Mouse (Mus musculus) forelimb bud, embryonic 11.5 days (tissue): ENCODE data around the gene Myo18a.

Source experiments
- DNase-seq: peaks from one replicate; pipeline ENCODE4 v3.0.0-alpha.2; 2012; ENCODE audit warnings: low read depth, low spot score

Gene Myo18a

DNA sequence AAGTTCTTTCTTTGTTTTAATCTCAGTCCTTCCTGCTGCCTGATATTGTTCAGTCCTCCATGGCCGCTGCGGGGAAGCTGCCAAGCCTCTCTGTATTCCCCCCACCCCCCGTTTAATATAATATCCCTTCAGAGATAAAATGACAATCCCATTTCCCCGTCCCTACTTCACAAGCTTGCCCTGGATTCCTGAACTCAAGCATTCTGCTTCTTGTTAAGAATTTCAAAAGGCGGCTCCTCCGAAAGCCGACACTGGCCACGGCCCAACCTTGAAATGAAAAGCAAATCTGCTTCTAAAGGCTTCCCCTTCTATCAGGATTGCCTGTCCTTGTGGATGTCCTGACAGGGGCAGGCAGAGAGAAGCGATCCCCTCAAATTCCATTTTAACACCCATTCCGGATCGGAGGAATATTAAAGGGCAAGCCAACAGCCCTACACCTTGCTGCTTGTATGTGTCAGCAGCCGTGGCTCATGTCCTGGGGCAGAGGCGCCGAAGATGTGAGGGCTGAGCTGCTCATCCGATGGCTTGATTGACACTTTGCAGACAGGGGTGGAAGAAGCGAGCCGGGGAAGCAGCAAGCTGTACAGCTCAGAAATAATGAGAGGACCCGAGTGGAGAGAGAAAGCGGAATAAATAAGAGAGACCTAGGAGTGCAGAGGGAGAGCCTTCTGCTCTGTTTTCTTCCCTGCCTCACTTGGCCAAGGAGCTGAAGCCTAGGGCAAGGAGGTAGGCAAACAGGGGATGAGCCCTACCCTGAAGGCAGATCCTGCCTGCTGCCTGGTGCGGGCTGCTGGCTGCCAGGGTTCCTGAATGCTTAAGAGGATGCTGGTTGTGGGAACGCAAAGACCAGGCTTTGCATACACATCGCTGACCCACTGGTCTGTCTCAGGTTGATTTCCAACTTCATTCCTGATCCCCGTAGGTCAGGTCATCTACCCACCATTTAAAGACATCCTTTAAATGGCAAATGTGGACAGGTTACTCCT lies 134.1 kb downstream of the Myo18a start:
- no peak for DNase-seq

DNA sequence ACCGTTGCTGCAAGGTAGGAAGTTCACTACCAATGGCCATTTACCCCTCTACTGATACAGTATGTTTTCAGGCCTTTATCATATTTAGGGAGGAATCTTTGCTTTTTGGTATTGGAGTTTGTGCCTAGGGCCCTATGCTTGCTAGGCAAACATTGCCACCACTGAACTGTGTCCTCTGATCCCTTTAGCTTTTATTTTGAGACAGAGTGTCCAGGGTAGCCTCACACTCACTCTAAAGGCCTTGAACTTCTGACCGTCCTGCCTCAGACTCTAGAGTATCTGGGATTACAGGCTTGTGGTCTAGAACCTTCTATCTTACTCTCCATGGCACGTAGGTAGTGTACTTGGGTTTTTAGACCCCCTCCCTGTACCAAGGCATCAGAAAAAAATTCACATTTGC lies 137.1 kb downstream of the Myo18a start:
- no peak for DNase-seq

DNA sequence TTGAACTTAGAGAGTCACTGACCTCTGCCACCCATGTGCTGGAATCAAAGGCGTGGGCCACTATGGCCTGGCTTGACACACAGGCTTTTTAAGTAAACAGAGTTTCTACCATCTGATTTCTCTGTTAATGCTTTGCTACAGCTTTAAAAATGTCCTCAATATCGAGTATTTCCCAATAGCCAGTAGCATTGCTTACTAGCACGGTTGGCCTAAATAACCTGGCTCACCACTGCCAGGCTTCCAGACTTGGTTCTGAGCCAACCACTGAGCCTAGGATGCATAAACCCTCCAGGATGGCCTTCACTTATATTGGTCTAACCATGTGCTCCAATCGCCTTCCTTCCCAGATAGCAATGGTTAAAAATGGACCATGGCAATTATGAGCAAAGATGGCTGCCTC lies 137.7 kb downstream of the Myo18a start:
- no peak for DNase-seq

DNA sequence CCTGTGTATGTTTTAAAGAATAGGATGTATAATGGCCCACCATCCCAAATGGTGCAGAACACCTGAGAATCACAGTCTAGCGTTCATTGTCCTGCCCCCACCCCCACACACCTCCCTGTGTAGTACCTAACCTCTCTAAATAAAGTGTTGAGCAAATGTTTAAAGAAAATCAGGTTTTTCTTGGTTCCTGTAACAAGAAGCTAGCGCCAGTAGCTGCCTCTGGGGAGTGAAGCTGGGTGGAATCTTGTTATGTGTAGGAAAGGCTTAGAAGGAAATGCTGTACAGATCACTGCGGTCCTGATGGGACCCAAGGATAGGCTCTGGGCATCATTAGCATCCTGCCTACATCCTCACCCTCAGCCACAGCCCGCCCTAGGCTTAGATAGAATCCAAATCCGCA lies 138.3 kb downstream of the Myo18a start:
- no peak for DNase-seq

DNA sequence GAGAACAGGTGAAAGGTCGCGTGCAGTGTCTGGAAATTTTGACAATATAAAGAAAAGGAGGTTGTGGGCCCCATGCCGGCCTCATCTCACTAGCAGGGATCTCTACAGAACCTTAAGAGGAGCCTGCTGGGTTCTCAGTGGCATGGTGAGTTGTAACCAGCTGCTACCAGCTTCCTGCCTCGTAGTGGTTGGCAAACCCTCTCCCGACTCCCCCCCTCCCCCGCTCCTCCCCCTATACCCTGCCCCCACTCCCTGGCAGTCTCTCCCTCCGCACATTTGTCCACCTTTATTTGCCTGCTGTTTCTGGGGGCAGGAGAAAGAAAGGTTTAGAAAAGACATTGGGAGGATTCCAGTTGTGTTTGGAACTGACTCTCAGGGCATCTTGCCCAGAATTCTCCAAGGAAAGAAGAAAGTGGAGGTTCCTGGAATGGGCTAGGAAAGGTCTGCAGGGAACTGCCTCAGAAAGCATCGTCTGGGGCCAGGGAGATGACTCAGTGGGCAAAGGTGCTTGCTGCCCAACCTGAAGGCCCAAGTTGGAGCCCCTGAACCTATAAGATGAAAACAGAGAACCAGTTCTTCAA lies 138.8 kb downstream of the Myo18a start:
- DNase-seq = no peak

DNA sequence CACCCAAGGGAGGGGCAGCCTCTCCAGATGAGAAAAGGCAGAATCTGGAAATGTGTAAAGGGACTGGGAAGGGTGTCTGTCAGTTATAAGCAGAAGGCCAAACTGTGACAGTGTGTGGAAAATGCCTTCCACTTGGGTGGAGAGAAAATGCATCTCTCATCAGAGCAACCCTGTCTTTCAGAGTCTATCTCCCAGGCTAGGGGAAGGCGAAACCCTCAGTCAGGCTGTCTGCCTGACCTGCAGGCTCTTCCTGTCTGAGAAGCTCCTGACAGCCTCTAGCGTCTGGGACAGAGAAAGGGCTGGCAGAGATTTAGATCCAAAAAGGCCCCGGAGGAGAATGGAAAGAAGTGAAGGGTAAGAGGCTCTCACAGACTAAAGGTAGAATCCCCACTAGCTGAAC lies 140.7 kb downstream of the Myo18a start:
- DNase-seq = no peak

DNA sequence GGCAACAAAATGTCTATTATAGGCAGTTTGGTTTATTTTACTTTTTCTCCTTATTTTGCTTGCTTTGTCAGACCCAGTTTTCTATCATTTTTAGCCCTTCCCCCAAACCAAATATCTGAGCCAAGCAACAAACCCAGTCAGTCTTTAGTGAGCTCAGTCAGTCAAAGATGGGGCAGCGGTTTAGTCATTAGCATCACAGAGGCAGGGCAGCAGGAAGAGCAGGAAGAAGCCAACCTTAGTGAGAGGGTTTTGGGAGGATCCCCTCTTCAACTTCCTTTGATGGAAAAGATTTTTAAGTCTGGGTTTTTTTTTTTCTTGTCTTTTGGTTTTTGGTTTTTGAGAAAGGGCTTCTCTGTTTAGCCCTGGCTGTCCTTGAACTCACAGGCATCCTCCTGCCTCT lies 141.7 kb downstream of the Myo18a start:
- DNase-seq = no peak

DNA sequence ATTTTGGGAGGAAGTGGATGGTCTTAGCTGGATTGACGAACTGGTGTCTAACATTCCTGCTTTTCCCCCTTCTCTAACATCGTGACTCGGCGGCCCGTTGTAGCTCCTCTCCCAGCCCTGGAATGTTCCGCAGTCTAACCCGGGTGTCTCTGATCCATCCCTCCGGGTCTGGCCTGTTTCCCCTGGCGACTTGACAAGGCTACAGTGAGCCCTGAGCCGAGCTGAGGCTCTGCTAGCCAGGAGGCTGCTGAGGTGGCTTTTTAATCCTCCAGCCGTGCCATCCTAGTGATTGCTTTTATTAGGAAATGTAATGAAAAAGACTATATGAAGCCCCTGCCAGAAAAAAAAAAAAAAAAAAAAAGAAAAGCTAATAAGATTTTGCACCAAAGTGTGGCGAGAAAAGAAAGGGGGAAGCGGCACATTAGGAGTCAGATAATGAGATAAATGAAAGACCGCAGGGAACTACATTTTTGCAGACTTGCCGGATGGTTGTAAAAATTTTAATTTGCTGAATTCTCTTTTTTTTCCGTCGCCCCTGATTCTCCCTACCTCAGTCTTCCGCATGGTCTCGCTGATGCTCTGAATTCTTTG lies 143.1 kb downstream of the Myo18a start:
- DNase-seq = no peak

DNA sequence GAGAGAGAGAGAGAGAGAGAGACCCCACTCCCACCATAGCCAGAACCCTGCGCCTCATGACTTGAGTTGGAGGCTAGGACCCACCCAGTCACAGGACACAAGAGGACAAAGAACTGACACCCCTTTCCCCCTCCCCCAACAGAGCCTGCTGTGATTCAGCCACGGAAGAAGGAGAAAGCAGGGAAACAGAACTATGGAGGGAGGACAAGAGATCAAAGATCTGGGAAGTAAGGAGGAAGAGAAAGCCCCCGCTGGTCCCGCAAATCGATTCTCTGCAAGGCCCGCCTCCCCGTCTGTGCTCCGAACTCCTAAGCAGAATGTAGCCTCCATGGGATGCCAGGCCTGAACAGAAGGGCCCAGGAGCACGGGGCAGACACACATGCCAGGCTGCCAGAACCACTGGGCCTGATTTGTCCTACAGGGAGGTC lies 143.7 kb downstream of the Myo18a start:
- DNase-seq = no peak

DNA sequence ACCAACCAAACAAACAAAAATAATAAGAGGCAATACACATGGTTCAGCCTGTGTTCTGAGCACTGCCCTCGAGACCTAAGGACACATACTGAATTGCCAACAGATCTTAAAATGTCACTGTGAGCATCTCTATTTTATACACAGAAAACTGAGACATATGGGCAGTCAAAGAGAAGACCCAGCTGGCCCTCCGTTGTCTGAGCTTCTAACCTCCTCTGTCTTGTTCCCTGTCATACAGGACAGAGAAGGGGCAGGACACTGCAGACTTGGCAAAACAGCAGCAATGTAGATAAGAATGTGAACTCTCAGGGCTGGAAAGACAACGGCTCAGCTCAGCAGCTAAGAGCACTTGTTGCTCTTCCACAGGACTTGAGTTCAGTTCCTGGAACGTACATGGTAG lies 145.4 kb downstream of the Myo18a start:
- DNase-seq = no peak

DNA sequence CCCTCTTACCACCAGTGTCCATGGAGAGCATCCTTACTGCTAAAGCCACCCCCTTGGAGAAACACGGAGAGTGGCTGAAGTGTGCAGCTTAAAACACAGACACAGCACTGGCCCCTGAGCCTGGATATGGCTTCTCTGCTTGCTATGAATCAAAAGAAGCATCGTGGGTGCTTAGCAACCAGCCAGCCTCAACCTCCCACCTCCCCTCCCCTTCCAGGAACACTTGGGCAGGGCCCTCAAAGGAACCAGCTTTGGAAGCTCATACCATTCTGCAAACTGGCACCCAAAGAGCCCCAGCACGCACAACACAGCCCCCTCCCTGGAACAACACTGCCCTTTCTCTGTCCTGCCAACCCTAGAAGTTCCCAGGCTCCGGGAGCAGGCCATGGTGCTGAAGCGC lies 146.3 kb downstream of the Myo18a start:
- DNase-seq = no peak

DNA sequence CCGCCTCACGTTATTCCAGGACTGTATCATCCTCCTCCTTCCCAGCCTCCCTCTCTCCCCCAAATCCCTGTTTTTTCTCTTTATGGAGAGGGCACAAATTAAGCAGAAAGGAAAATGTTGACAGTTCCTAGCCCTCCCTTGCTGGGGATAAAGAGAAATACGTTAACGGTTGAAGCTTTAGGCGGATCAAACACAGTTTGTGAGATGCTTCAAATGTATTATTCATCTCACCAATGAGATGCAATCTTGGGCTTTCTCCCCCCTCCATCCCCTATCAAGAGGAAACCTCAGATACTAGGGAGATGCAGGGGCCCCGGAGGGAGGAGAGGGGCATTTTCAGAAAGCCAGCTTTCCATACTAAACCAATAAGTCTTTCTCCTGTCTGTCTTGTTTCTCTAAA lies 146.7 kb downstream of the Myo18a start:
- DNase-seq = no peak

DNA sequence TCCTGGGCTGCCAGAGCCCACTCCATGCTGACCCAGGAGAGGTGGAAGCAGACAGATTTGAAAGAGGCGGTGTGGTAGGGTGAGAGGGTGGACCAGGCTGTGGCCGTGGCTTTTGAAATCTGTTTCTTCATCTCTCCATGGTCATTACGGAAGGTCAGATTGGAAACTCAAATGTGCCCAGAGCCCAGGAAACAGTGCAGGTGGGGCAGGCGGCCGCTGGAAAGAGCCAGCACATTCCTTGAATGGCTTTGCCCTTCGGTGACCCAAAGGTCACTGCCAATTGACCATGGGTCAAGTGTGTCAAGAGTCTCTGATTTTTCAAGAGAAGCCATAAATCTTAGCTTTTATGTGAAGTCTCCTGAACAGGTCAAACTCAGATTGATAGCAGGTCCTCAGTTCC lies 150.5 kb downstream of the Myo18a start:
- DNase-seq = no peak

DNA sequence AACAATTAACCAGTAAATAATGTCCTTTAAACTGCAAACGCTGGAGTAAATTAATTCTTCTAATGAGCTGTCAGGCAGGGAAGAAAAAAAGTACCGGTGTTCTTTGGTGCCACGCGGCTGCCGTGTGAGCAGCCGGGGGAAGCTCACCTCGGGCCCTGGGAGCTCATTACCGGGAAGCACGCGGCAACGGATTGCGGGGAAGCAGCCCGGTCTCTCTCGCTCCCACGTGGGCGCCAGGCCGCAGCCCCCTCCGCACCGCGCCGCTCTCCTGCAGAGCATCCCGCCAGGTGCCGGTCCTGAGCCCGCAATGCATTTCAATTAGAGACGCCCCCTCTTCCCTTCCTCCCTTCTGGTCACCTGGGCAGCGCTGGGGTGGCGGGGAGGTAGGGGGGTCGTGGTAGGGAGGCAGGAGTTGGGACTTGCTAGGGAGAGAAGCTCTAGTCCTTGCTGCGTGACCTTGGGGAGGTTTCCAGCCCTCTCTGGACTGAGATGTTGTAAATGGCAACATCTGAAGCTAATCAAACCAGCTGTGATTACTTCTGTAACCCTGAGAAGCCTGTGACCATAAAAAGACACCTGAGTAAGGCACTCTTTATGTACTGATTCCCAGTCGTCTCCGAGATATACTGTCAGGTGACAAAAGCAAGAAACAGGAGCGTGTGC lies 151.7 kb downstream of the Myo18a start:
- peak; percentile 49 for DNase-seq
